Mouse (Mus musculus) adrenal gland, postnatal 4 days (tissue): ENCODE data around the gene Dcst1. TPM values are rescaled to one million over a fixed set of nuclear protein-coding genes. Genes with fewer than 3 reads are reported as not detected.

ENCODE experiments used
- DNase-seq, 2 experiments: peaks; one replicate each; pipeline ENCODE4 v3.0.0; 2021 to 2022; ENCODE audit warnings: low spot score in 2 of 2, mixed read lengths in 2 of 2
- total RNA-seq, 2 experiments: library from RNA; stranded (reverse); gene quantifications; 2 replicates each; pipeline ENCODE4 v1.2.3; 2021

Gene Dcst1
- total RNA-seq, 2 experiments from 2014 or later: 0.81 to 1.2 TPM

GRCm38 (mm10) chr3:89388901-89389740 is 24.1 kb upstream of the Dcst1 start:
- no peak for DNase-seq

DNA sequence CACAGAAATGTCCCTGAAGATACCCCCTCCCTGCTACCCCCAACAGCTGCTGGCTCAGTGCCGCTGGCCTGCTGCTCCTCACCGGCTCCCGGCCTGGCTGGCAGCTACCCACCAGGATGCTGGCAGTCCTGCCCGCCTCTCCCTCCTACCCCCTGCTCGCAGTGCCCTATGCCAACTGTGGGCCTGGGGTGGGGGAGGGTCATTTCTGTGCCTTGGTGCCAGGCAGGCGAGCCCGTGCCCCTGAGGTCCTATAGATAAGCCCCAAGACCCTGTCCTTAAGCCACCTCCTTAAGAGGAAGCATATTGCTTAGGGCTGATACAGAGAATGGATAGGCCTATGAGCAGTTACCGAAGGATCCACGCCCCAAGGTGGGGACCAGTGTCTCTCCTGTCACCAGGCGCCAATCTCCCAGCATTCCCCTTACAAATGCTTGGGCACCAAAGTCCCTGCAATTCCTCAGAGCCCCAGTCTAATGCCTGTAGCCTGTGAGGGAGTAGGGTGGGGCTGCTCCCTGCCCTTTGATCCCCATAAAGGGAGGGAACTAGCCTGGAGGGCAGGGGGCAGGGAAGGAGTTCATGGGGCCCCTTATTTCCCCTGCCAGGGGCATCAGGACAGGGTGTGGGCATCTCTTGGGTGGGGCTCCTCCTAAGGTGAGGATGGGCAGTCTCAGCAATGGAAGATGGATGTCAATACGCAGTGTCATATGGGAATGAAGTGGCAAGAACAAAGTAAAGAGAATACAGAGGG is 23.3 kb upstream of the Dcst1 start:
- no peak for DNase-seq

GRCm38 (mm10) chr3:89387632-89388031 is 22.6 kb upstream of the Dcst1 start:
- DNase-seq: no peak

GRCm38 (mm10) chr3:89386438-89387420 is 21.7 kb upstream of the Dcst1 start:
- no peak for DNase-seq

GRCm38 (mm10) chr3:89385451-89385850 is 20.4 kb upstream of the Dcst1 start:
- DNase-seq: no peak

GRCm38 (mm10) chr3:89384331-89385076 is 19.5 kb upstream of the Dcst1 start:
- no peak for DNase-seq

- DNase-seq: no peak
These were observed 18.7 kb upstream of the Dcst1 start for GRCm38 (mm10) chr3:89383651-89384255.

DNA sequence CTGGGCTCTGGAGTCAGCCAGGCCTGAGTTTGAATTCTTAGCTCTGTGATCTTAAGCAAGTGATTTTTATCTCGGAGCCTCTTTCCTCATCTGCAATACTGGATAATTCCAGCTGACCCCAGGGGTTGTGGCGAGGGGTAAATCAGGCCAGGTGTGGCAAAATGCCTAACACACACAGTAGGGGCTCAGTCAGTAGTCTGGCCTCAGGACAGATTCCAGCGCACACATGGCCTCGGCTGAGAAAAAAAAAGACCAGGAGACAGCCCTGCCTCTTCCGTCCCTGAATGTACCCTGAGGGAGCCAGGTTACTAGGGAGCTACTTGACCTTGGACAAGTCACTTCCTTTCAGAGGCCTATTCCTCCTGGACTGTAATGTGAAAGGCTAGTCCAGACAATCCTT is 17.9 kb upstream of the Dcst1 start:
- no peak for DNase-seq

- DNase-seq: no peak
These were observed 17.2 kb upstream of the Dcst1 start for GRCm38 (mm10) chr3:89382033-89382882.

DNA sequence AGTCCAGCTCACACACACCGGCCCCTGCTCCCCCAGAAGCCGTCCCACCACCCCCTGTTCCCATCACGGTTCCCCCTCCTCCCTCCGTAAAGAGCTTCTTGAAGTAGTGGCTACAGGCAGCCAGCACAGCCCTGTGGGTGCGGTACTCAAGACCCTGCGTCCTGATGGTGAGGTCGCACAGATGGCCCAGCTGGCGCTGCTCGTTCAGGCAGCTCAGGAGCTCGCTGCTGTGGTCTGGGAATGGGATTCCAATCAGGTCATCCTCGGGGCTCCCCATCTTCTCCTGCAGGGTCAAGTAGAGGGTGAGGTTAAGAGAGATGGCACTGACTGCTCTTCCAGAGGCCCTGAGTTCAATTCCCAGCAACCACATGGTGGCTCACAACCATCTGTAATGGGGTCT is 16.2 kb upstream of the Dcst1 start:
- no peak for DNase-seq

DNA sequence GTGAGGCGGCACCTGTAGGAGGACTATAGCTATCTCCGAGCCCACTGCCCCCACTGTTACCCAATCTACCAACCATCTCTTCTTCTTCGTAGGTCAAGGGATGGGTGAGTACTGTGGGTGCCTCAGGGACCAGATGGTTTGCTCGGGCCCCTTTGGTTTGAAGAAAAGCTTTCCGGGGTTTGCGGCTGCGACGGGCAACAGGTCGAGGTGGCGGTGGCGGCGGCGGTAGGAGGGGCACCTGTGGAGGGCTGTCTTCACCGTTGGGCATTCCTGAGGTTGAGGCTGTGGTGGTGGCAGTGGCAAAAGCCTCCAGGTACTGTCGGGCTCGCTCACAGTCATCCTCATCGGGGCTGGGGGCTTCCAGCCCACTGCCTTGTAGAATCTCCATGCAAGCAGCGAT is 15.7 kb upstream of the Dcst1 start:
- DNase-seq: no peak

DNA sequence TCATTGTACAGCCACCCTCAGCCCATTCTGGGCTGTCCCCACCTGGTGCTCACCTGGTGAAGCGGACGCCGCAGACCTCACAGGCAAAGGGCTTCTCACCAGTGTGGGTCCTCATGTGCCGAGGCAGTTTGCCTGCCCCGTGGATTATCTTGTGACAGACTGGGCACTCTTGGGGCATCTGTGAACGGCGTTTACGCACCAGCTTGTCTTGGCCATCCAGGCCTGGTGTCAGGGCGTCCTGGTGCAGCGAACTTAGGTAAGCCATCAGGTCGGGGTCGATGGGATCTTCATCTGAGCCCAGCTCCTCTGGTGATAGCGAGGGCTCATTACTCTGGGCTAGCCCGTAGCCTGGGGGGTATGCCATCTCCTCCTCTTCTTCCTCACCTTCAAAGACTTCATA is 15.2 kb upstream of the Dcst1 start:
- no peak for DNase-seq

GRCm38 (mm10) chr3:89379388-89380131 is 14.5 kb upstream of the Dcst1 start:
- DNase-seq: no peak

DNA sequence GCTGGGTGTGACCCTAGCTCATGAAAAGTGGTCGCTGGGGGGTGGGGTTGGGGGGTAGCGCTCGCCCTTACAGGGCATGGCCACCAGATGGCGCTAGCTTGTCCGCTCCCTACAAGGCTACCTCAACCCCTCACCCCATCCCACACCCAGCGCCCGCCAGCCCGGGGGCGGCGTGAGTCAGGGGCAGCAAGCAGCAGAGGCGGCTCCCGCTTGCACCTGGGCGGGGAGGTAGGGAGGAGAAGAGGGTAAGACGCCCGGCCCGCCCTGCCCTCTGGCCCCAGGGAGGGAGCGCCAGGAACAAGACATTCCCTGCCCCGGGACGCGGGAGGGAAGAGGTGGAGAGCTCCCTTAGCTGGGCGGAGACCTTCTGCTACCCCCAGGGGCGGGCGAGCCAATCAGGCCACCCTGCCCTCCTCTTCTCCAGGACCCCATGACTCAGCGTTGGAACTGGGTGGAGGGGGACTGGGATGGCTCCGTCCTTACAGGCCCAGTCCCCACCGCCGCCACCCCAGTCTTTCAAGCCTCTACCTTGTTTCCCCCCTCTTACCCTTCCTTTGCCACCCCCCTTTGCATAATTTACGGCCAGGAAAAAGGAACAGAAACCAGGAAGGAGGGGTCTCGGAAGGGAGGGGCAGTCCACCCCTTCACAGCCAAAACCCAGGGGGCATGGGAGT is 13.5 kb upstream of the Dcst1 start:
- peak; percentile 48 to 69 for DNase-seq

GRCm38 (mm10) chr3:89377831-89378230 is 12.8 kb upstream of the Dcst1 start:
- DNase-seq: no peak

GRCm38 (mm10) chr3:89373581-89374231 is 8.7 kb upstream of the Dcst1 start:
- DNase-seq: no peak

DNA sequence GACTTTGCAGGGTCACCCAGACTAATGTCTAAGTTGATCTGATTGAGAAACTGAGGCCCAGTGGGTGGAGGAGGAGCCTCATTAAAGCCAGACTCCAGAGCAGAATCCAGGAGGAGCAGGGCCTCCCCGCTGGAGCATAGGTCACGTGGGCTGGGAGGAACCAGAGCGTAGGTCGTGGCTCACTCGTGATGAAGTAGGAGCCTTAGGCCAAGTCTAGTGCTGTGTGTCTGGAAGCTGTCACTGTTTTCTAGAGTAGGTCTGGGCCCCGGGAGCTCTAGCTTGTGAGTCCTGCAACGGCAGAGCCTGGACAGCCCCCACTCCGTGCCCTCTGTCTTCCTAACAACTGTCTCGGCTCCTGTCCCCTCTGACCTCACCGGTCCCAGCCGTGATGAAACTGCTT is 2.3 kb upstream of the Dcst1 start:
- no peak for DNase-seq
